Mouse (Mus musculus): ENCODE data around the gene Sh3kbp1. TPM values are rescaled to one million over a fixed set of nuclear protein-coding genes. Genes with fewer than 3 reads are reported as not detected.

Gene Sh3kbp1
- polyA plus RNA-seq, 1 experiment from 2014 or later = 23.2 TPM

- no peaks in the 10 kb centered on the region for H3K9me3 ChIP-seq
- H3K4me1 ChIP-seq = peaks cover 7% of the 10 kb centered on the region; the same call in 1 of the 2 replicates
- no peak for DNase-seq (ENCODE audit: low spot score)
- peaks cover 86% of the 10 kb centered on the region for H3K27me3 ChIP-seq (replicated peaks; ENCODE audit: low read depth, poor library complexity, severe bottlenecking)
- H3K36me3 ChIP-seq (replicated peaks) = no peaks in the 10 kb centered on the region
- H3K27ac ChIP-seq (replicated peaks) = no peak overlapping the region
- WGBS = 30% methylated on average over 1 of the region's 1 CpGs
- H3K4me3 ChIP-seq = no peak overlapping the region
Measured at GRCm38 (mm10) chrX:159765850-159766249, 138.8 kb downstream of the Sh3kbp1 start.

GRCm38 (mm10) chrX:159769005-159769404, 141.9 kb downstream of the Sh3kbp1 start:
- no peak for DNase-seq (ENCODE audit: low spot score)
- Histone ChIP-seq H3K36me3 (replicated peaks) (no peaks in the 10 kb centered on the region), H3K27me3 (replicated peaks; ENCODE audit: low read depth, poor library complexity, severe bottlenecking) (peaks cover 95% of the 10 kb centered on the region), H3K4me3 (no peak overlapping the region), H3K4me1 (peaks cover 7% of the 10 kb centered on the region; the same call in 1 of the 2 replicates), H3K27ac (replicated peaks) (no peak overlapping the region), H3K9me3 (no peaks in the 10 kb centered on the region)
- 56% methylated on average over 2 of the region's 2 CpGs for WGBS

- no peak overlapping the region for H3K27ac ChIP-seq (replicated peaks)
- DNase-seq (ENCODE audit: low spot score) = no peak
- peaks cover 7% of the 10 kb centered on the region; the same call in 1 of the 2 replicates for H3K4me1 ChIP-seq
- H3K36me3 ChIP-seq (replicated peaks) = no peaks in the 10 kb centered on the region
- H3K4me3 ChIP-seq = no peak overlapping the region
- H3K27me3 ChIP-seq (replicated peaks; ENCODE audit: low read depth, poor library complexity, severe bottlenecking) = peaks cover 95% of the 10 kb centered on the region
- 88% methylated on average over 3 of the region's 3 CpGs for WGBS
- no peaks in the 10 kb centered on the region for H3K9me3 ChIP-seq
Measured at GRCm38 (mm10) chrX:159769773-159770172, 142.7 kb downstream of the Sh3kbp1 start.

GRCm38 (mm10) chrX:159772137-159772536, 145.1 kb downstream of the Sh3kbp1 start:
- WGBS = 58% methylated on average over 4 of the region's 4 CpGs
- no peaks in the 10 kb centered on the region for H3K36me3 ChIP-seq (replicated peaks)
- DNase-seq (ENCODE audit: low spot score) = no peak
- H3K4me3 ChIP-seq = no peak overlapping the region
- H3K4me1 ChIP-seq = no peaks in the 10 kb centered on the region
- peaks cover 86% of the 10 kb centered on the region for H3K27me3 ChIP-seq (replicated peaks; ENCODE audit: low read depth, poor library complexity, severe bottlenecking)
- no peaks in the 10 kb centered on the region for H3K9me3 ChIP-seq
- H3K27ac ChIP-seq (replicated peaks) = no peak overlapping the region

- Histone ChIP-seq H3K27me3 (replicated peaks; ENCODE audit: low read depth, poor library complexity, severe bottlenecking) (peaks cover 78% of the 10 kb centered on the region), H3K27ac (replicated peaks) (no peak overlapping the region)
- WGBS = 89% methylated on average over 4 of the region's 4 CpGs
Measured at GRCm38 (mm10) chrX:159775042-159775441, 148.0 kb downstream of the Sh3kbp1 start.

GRCm38 (mm10) chrX:159778787-159779186, 151.7 kb downstream of the Sh3kbp1 start:
- no peaks in the 10 kb centered on the region for H3K36me3 ChIP-seq (replicated peaks)
- peaks cover 63% of the 10 kb centered on the region for H3K27me3 ChIP-seq (replicated peaks; ENCODE audit: low read depth, poor library complexity, severe bottlenecking)
- no peak overlapping the region for H3K4me3 ChIP-seq
- DNase-seq (ENCODE audit: low spot score) = no peak
- H3K9me3 ChIP-seq = no peaks in the 10 kb centered on the region
- H3K27ac ChIP-seq (replicated peaks) = no peak overlapping the region
- H3K4me1 ChIP-seq = no peaks in the 10 kb centered on the region
- 100% methylated on average over 1 of the region's 1 CpGs for WGBS

More at GRCm38 (mm10) chrX:159775042-159775441, 148.0 kb downstream of the Sh3kbp1 start:
- H3K4me1 ChIP-seq = no peaks in the 10 kb centered on the region
- no peaks in the 10 kb centered on the region for H3K9me3 ChIP-seq
- no peak for DNase-seq (ENCODE audit: low spot score)
- H3K4me3 ChIP-seq = no peak overlapping the region
- H3K36me3 ChIP-seq (replicated peaks) = no peaks in the 10 kb centered on the region

GRCm38 (mm10) chrX:159790516-159790915, 163.4 kb downstream of the Sh3kbp1 start:
- Histone ChIP-seq H3K27me3 (replicated peaks; ENCODE audit: low read depth, poor library complexity, severe bottlenecking) (peaks cover 84% of the 10 kb centered on the region), H3K27ac (replicated peaks) (no peak overlapping the region), H3K4me3 (no peak overlapping the region), H3K9me3 (no peaks in the 10 kb centered on the region), H3K36me3 (replicated peaks) (no peaks in the 10 kb centered on the region), H3K4me1 (no peaks in the 10 kb centered on the region)
- 65% methylated on average over 3 of the region's 3 CpGs for WGBS
- DNase-seq (ENCODE audit: low spot score) = no peak

- Histone ChIP-seq H3K4me1 (no peaks in the 10 kb centered on the region), H3K27me3 (replicated peaks; ENCODE audit: low read depth, poor library complexity, severe bottlenecking) (peaks cover 91% of the 10 kb centered on the region), H3K9me3 (no peaks in the 10 kb centered on the region), H3K36me3 (replicated peaks) (no peaks in the 10 kb centered on the region), H3K4me3 (no peak overlapping the region), H3K27ac (replicated peaks) (no peak overlapping the region)
- DNase-seq (ENCODE audit: low spot score) = no peak
- 69% methylated on average over 2 of the region's 2 CpGs for WGBS
Measured at GRCm38 (mm10) chrX:159795603-159796002, 168.5 kb downstream of the Sh3kbp1 start.

- Histone ChIP-seq H3K27ac (replicated peaks) (no peak overlapping the region), H3K4me1 (no peaks in the 10 kb centered on the region), H3K27me3 (replicated peaks; ENCODE audit: low read depth, poor library complexity, severe bottlenecking) (peaks cover 72% of the 10 kb centered on the region), H3K9me3 (no peaks in the 10 kb centered on the region), H3K4me3 (no peak overlapping the region), H3K36me3 (replicated peaks) (no peaks in the 10 kb centered on the region)
- no peak for DNase-seq (ENCODE audit: low spot score)
- WGBS = 67% methylated on average over 1 of the region's 1 CpGs
Measured at GRCm38 (mm10) chrX:159804371-159804770, 177.3 kb downstream of the Sh3kbp1 start.

GRCm38 (mm10) chrX:159809510-159809909, 182.4 kb downstream of the Sh3kbp1 start:
- 92% methylated on average over 6 of the region's 6 CpGs for WGBS

GRCm38 (mm10) chrX:159810469-159810868, 183.4 kb downstream of the Sh3kbp1 start:
- Histone ChIP-seq H3K36me3 (replicated peaks) (no peaks in the 10 kb centered on the region), H3K9me3 (no peaks in the 10 kb centered on the region), H3K27me3 (replicated peaks; ENCODE audit: low read depth, poor library complexity, severe bottlenecking) (peaks cover 72% of the 10 kb centered on the region), H3K4me3 (no peak overlapping the region), H3K27ac (replicated peaks) (no peak overlapping the region), H3K4me1 (no peaks in the 10 kb centered on the region)
- WGBS = 87% methylated on average over 3 of the region's 3 CpGs
- no peak for DNase-seq (ENCODE audit: low spot score)

More at GRCm38 (mm10) chrX:159809510-159809909, 182.4 kb downstream of the Sh3kbp1 start:
- no peaks in the 10 kb centered on the region for H3K4me1 ChIP-seq
- H3K9me3 ChIP-seq = no peaks in the 10 kb centered on the region
- H3K27ac ChIP-seq (replicated peaks) = no peak overlapping the region
- no peak for DNase-seq (ENCODE audit: low spot score)
- no peak overlapping the region for H3K4me3 ChIP-seq
- no peaks in the 10 kb centered on the region for H3K36me3 ChIP-seq (replicated peaks)
- peaks cover 72% of the 10 kb centered on the region for H3K27me3 ChIP-seq (replicated peaks; ENCODE audit: low read depth, poor library complexity, severe bottlenecking)

GRCm38 (mm10) chrX:159817508-159817907, 190.4 kb downstream of the Sh3kbp1 start:
- no peak overlapping the region for H3K4me3 ChIP-seq
- no peaks in the 10 kb centered on the region for H3K4me1 ChIP-seq
- whole genome bisulfite sequencing = 89% methylated on average over 2 of the region's 2 CpGs
- no peaks in the 10 kb centered on the region for H3K9me3 ChIP-seq
- no peaks in the 10 kb centered on the region for H3K36me3 ChIP-seq (replicated peaks)
- peaks cover 75% of the 10 kb centered on the region for H3K27me3 ChIP-seq (replicated peaks; ENCODE audit: low read depth, poor library complexity, severe bottlenecking)
- no peak overlapping the region for H3K27ac ChIP-seq (replicated peaks)
- no peak for DNase-seq (ENCODE audit: low spot score)

- H3K4me1 ChIP-seq = no peaks in the 10 kb centered on the region
Measured at GRCm38 (mm10) chrX:159828135-159828534, 201.1 kb downstream of the Sh3kbp1 start.

More at GRCm38 (mm10) chrX:159828135-159828534, 201.1 kb downstream of the Sh3kbp1 start:
- 80% methylated on average over 5 of the region's 5 CpGs for WGBS
- no peak overlapping the region for H3K4me3 ChIP-seq
- no peaks in the 10 kb centered on the region for H3K9me3 ChIP-seq
- no peak for DNase-seq (ENCODE audit: low spot score)
- peaks cover 95% of the 10 kb centered on the region for H3K27me3 ChIP-seq (replicated peaks; ENCODE audit: low read depth, poor library complexity, severe bottlenecking)
- no peak overlapping the region for H3K27ac ChIP-seq (replicated peaks)
- no peaks in the 10 kb centered on the region for H3K36me3 ChIP-seq (replicated peaks)
